Mouse (Mus musculus): Measurements from ENCODE around the gene Ubxn2a. TPM values are rescaled to one million over a fixed set of nuclear protein-coding genes. Genes with fewer than 3 reads are reported as not detected.

The Ubxn2a gene
- 35.2 and 35.3 TPM in 2 replicates for polyA plus RNA-seq (2015; fragmentation: Nextera tagmentation; extraction: Ambion mirVana)

DNA sequence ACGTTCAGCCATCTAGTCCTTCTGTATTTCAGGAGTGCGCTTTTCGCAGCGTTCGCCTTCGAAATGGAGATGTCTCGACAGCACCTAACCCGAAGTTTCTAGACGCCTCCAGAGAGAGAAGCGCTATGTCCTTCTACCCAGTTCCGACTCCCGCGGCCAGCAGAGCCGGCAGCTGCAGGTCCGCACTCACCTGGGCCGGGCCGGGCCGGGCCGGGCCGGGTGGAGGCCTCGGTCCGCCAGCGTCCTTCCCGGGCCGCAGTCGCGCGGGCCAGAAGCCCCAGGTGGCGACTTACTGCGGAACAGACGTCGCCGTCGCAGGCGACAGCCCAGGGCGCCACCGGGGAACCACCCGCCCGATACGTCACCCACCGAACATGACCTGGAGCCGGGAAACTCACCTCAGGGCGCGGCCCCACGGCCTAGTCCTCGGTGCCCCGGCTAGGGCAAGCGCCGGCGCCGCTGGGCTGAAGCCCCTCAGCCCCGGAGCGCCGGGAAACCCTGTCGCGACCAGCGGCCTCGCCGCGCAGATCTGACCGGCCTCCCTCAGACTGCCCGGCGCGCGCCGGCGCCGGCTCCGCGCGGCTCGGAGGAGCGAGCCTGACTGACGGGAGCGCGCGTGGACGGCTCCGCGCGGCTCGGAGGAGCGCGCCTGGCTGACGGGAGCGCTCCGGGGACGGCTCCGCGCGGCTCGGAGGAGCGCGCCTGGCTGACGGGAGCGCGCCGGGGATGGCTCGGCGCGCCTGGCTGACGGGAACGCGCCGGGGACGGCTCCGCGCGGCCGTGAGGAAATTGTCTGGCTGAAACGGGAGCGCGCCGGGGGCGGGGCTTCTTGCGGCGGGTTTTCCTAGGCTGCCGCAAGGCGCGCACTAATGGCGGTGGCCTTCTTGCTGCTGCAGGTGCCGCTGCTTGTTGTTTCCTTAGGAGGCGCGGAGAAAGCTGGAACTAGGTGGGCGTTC, at the start of gene Ubxn2a:
Ubxn2a (minus strand) TSS at position 755 of the 956 bp plus-strand sequence.

DNA sequence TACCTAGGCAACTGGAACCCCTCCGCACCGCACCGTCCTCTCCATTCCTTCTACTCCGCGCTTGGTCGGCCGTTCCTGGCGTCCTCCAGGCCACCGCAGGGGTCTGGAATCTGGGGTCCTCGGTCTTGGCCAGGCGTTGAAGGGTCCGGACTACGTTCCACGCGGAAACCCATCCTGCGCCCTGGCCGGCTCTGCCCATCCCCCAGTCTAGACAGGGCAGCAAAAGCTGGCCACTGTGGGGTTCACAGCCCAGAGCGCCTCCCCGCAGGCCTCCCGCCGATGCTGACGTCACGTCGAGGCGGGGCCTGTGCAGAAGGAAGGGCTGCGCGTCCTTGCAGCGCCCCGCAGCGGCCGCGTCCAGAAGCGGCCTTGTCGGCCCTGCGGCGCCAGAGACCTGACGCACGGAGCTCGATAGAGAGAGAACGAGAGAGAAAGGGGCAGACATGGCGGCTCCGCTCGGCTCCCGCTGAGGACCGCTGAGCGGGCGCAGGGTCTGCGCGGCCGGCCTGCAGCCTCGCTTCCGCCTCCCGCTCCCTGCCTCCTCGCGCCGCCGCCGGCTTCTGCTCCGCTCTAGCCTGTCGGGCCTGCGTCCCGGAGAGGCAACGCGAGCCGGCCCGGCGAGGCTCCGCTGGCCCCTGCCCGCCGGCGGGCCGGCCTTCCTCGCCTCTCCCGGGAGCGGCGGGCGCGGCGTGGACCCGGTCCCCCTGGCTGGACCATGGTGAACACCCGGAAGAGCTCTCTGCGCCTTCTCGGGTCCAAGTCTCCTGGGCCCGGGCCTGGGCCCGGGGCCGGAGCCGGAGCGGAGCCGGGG, 9.7 kb upstream of the Ubxn2a start, which contains the start of gene Atad2b:
Atad2b (plus strand) TSS at position 360 of the 811 bp plus-strand sequence.

DNA sequence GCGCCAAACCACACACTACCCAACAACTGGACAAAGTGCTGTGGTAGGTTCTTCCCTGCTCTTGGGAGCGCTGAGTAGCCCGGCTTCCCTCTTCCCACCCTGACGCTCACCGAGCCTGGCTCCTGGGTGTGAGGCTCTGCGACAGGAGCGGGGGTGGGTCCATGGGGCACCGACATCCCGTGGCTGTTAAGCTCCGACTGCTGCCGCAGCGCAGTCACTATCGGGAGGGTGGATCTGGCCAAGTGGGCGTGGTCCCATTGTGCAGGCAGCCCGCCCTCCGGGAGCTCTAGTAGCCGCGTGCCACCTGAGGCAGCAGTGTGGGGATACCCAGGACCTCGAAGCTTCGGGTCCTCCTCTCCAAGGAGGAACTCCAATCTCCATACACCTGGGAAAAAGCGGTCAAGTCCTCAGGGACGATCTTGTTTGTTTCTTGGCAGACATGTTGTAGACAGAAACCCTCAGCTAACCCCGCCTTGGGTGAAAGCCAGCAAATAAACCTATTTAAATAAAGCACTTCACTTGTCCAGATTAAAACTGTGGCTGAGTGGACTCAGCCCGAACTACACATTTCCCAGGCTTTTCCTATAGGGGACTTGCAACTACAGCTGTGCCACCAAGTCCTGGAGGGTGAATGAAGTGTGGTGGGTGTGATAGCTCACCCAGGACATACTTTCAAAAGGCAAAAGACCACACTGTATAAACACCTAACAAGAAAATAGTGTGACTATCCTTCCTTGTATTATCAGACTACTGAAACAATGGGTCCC, 33.2 kb downstream of the Ubxn2a start, which contains the start of gene Mfsd2b:
Mfsd2b (minus strand) TSS at position 199 of the 767 bp plus-strand sequence.

GRCm38 (mm10) chr12:4842890-4843597, 64.5 kb downstream of the Ubxn2a start, which contains the start of gene Wdcp:
TSS of gene Wdcp (plus strand) at chr12:4843303.

GRCm38 (mm10) chr12:4841392-4841887, 66.1 kb downstream of the Ubxn2a start, which contains the start of gene Fkbp1b:
TSS of gene Fkbp1b (minus strand) at chr12:4841591.

Other genes with a start within 250 kb of the Ubxn2a start
- gene Fam228a, start 169.3 kb downstream of the Ubxn2a start, polyA plus RNA-seq (2015; fragmentation: Nextera tagmentation; extraction: Ambion mirVana), result 0.15 and 0.16 TPM in 2 replicates
- 1.7 TPM in 2 replicates for gene Pfn4, start 138.7 kb downstream of the Ubxn2a start, polyA plus RNA-seq (2015; fragmentation: Nextera tagmentation; extraction: Ambion mirVana)
- 1.1 and 1.2 TPM in 2 replicates for gene Fam228b, start 138.4 kb downstream of the Ubxn2a start, polyA plus RNA-seq (2015; fragmentation: Nextera tagmentation; extraction: Ambion mirVana)
- gene Sf3b6, start 90.2 kb downstream of the Ubxn2a start, polyA plus RNA-seq (2015; fragmentation: Nextera tagmentation; extraction: Ambion mirVana), result 130 and 131 TPM in 2 replicates
- gene Fkbp1b, start 66.1 kb downstream of the Ubxn2a start, polyA plus RNA-seq (2015; fragmentation: Nextera tagmentation; extraction: Ambion mirVana), result 1.7 and 3.5 TPM in 2 replicates
- gene Wdcp, start 64.4 kb downstream of the Ubxn2a start, polyA plus RNA-seq (2015; fragmentation: Nextera tagmentation; extraction: Ambion mirVana), result 7.7 and 8.8 TPM in 2 replicates
- gene Mfsd2b, start 33.3 kb downstream of the Ubxn2a start, polyA plus RNA-seq (2015; fragmentation: Nextera tagmentation; extraction: Ambion mirVana), result 0.24 and 0.31 TPM in 2 replicates
- gene Atad2b, start 9.6 kb upstream of the Ubxn2a start, polyA plus RNA-seq (2015; fragmentation: Nextera tagmentation; extraction: Ambion mirVana), result 4.8 and 5.2 TPM in 2 replicates